Mouse (Mus musculus) hindbrain, embryonic 16.5 days (tissue): ENCODE results near the gene Maip1. TPM values are rescaled to one million over a fixed set of nuclear protein-coding genes. Genes with fewer than 3 reads are reported as not detected.

Source experiments
- ATAC-seq: fragments of 200-750 bp; cut with Nextera tagmentation; 2 replicates; pipeline ENCODE4 v1.8.0; 2017; ENCODE audit warnings: moderate TSS enrichment, moderate library complexity
- H3K27ac ChIP-seq: fragments of 300-500 bp; sonication (generic); 2 replicates; pipeline ENCODE4 v1.5.1; 2014; ENCODE audit warnings: low read depth, mild to moderate bottlenecking, control low read depth, low read length, moderate library complexity
- H3K27me3 ChIP-seq: fragments of 300-500 bp; sonication (generic); replicated peaks from 2 replicates; pipeline ENCODE4 v1.6.1; 2014; ENCODE audit warnings: low read length; ENCODE audit not compliant: control insufficient read depth, insufficient read depth
- H3K36me3 ChIP-seq: fragments of 300-500 bp; sonication (generic); 2 replicates; pipeline ENCODE4 v1.6.1; 2014; ENCODE audit warnings: mild to moderate bottlenecking, low read length, moderate library complexity, mixed read lengths; ENCODE audit not compliant: control insufficient read depth, insufficient read depth
- H3K4me1 ChIP-seq: fragments of 300-500 bp; sonication (generic); 2 replicates; pipeline ENCODE4 v1.6.1; 2014; ENCODE audit warnings: low read depth, low read length; ENCODE audit not compliant: control insufficient read depth, insufficient read depth
- H3K4me2 ChIP-seq: fragments of 300-500 bp; sonication (generic); 2 replicates; pipeline ENCODE4 v1.6.1; 2014; ENCODE audit warnings: mild to moderate bottlenecking, low read length, control low read depth, moderate library complexity
- H3K4me3 ChIP-seq: fragments of 300-500 bp; sonication (generic); 2 replicates; pipeline ENCODE4 v1.5.1; 2014; ENCODE audit warnings: mild to moderate bottlenecking, low read length, control low read depth, moderate library complexity
- H3K9ac ChIP-seq: fragments of 300-500 bp; sonication (generic); 2 replicates; pipeline ENCODE4 v1.6.1; 2014; ENCODE audit warnings: low read depth, mild to moderate bottlenecking, control low read depth, low read length, moderate library complexity
- H3K9me3 ChIP-seq: fragments of 300-500 bp; sonication (generic); 2 replicates; pipeline ENCODE4 v1.6.1; 2014; ENCODE audit warnings: mild to moderate bottlenecking, low read length, moderate library complexity; ENCODE audit not compliant: control insufficient read depth
- WGBS: fragments of 180-500 bp; shearing (Covaris S2); extraction: QIAGEN DNeasy Blood & Tissue Kit; methylation state at CpG from one replicate; pipeline ENCODE4 v1.1.7; 2014; 5-methylcytosine and 5-hydroxymethylcytosine counted together
- polyA plus RNA-seq: library from polyadenylated mRNA; unstranded; fragments of >200 nt; fragmentation: Nextera tagmentation; extraction: Ambion mirVana; gene quantifications from 2 replicates; pipeline ENCODE4 v1.2.1, GENCODE M21; 2015

The Maip1 gene
- polyA plus RNA-seq, 1 experiment from 2014 or later = 16.6 TPM

- WGBS = 81% methylated on average over 6 of the region's 6 CpGs
Observed at GRCm38 (mm10) chr1:57439026-57439425, 32.9 kb downstream of the Maip1 start.

GRCm38 (mm10) chr1:57440771-57441170, 34.6 kb downstream of the Maip1 start:
- Histone ChIP-seq H3K9me3 (no peaks in the 10 kb centered on the region), H3K9ac (no peak overlapping the region), H3K4me1 (0 out of 2 replicates have a peak, but pooled peaks cover 2% of the 10 kb centered on the region), H3K36me3 (no peaks in the 10 kb centered on the region), H3K27ac (no peak overlapping the region), H3K4me2 (no peak overlapping the region), H3K27me3 (no peaks in the 10 kb centered on the region), H3K4me3 (no peak overlapping the region)
- ATAC-seq = no peak
- WGBS = 63% methylated on average over 4 of the region's 4 CpGs

More at GRCm38 (mm10) chr1:57439026-57439425, 32.9 kb downstream of the Maip1 start:
- no peaks in the 10 kb centered on the region for H3K36me3 ChIP-seq
- no peak overlapping the region for H3K4me3 ChIP-seq
- no peak for ATAC-seq
- no peaks in the 10 kb centered on the region for H3K9me3 ChIP-seq
- no peaks in the 10 kb centered on the region for H3K27me3 ChIP-seq
- H3K9ac ChIP-seq = no peak overlapping the region
- H3K27ac ChIP-seq = no peak overlapping the region
- 0 out of 2 replicates have a peak, but pooled peaks cover 2% of the 10 kb centered on the region for H3K4me1 ChIP-seq
- no peak overlapping the region for H3K4me2 ChIP-seq

GRCm38 (mm10) chr1:57445679-57446078, 39.6 kb downstream of the Maip1 start:
- Histone ChIP-seq H3K9ac (no peak overlapping the region), H3K4me3 (no peak overlapping the region), H3K27ac (no peak overlapping the region), H3K36me3 (no peaks in the 10 kb centered on the region), H3K27me3 (no peaks in the 10 kb centered on the region), H3K4me1 (no peaks in the 10 kb centered on the region), H3K9me3 (no peaks in the 10 kb centered on the region), H3K4me2 (no peak overlapping the region)
- 59% methylated on average over 10 of the region's 10 CpGs for WGBS
- ATAC-seq = no peak

- no peak overlapping the region for H3K27ac ChIP-seq
- ATAC-seq = no peak
- no peak overlapping the region for H3K4me2 ChIP-seq
- H3K4me3 ChIP-seq = no peak overlapping the region
- 100% methylated on average over 1 of the region's 1 CpGs for WGBS
- no peaks in the 10 kb centered on the region for H3K4me1 ChIP-seq
- no peaks in the 10 kb centered on the region for H3K9me3 ChIP-seq
- no peak overlapping the region for H3K9ac ChIP-seq
- no peaks in the 10 kb centered on the region for H3K36me3 ChIP-seq
- H3K27me3 ChIP-seq = no peaks in the 10 kb centered on the region
Observed at GRCm38 (mm10) chr1:57450241-57450640, 44.1 kb downstream of the Maip1 start.

GRCm38 (mm10) chr1:57460305-57460940, 54.3 kb downstream of the Maip1 start:
- WGBS = 82% methylated on average over 6 of the region's 6 CpGs
- Histone ChIP-seq H3K9me3 (no peaks in the 10 kb centered on the region), H3K27ac (no peak overlapping the region), H3K27me3 (no peaks in the 10 kb centered on the region), H3K4me2 (no peak overlapping the region), H3K9ac (no peak overlapping the region), H3K4me1 (no peaks in the 10 kb centered on the region), H3K4me3 (no peak overlapping the region), H3K36me3 (no peaks in the 10 kb centered on the region)
- no peak for ATAC-seq

Other genes starting within 250 kb of the Maip1 start
- gene 1700066M21Rik, start 28.7 kb upstream of the Maip1 start, polyA plus RNA-seq = 21.3 and 24.3 TPM in 2 replicates
- 25.7 and 28.7 TPM in 2 replicates for gene Tyw5, start 773 bp downstream of the Maip1 start, polyA plus RNA-seq